Mouse (Mus musculus): ENCODE data around the gene Crybg3. TPM values are rescaled to one million over a fixed set of nuclear protein-coding genes. Genes with fewer than 3 reads are reported as not detected.
A peak's percentile ranks its signal among the peaks of the same experiment; 100 is the strongest.
"Not testable (repeated sequence)": the region's sequence is repeated elsewhere in the genome, so short reads cannot be mapped to it uniquely, and the experiment has no call there.

The Crybg3 gene
- polyA plus RNA-seq, 1 experiment from 2014 or later: 3.0 TPM

DNA sequence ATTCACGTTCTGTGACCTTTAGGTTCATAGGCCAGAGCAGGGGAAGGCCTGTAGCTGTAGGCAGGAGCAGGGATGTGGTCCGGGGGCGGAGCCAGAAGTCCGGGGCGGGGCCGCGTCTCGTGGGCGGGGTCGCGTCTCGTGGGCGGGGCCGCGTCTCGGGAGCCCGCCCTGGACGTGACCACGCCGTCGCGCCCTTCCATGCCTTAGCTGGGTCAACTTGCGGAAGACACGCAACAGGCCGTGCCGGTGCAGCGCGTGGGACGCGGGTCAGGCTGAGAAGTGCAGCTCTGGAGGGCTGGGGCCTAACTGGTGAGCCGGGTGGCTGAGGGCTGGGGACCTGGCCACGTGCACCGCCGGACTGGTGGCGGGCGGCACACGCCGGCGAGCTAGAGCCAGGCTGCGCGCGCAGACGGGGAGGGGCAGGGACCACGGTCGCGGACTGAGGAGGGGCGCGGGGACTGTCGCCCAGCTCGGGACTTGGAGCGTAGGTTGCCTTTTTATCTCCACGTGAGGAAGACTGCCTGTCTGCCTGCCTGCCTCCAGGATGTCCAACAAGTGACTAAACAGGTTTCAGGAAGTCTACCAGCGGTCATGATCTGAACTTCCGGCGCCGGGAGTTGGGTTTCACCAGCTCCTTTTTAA, 129.0 kb downstream of the Crybg3 start, which contains the start of gene Riox2:
Gene Riox2, plus strand, starts transcription at position 139 of the 642 bp plus-strand sequence.
- no peaks in the 10 kb centered on the region for H3K9me3 ChIP-seq
- H3K4me1 ChIP-seq (replicated peaks): peaks cover 3% of the 10 kb centered on the region; the same call in 1 of the 2 replicates
- peak within 1 kb of the TSS; percentile 82 for H3K4me2 ChIP-seq
- no peaks in the 10 kb centered on the region for H3K36me3 ChIP-seq
- no peaks in the 10 kb centered on the region for H3K27me3 ChIP-seq
- peak; percentile 94 for ATAC-seq (ENCODE audit: low FRiP score)
- no peak within 1 kb of the TSS for H3K27ac ChIP-seq
- H3K4me3 ChIP-seq: peak within 1 kb of the TSS; percentile 67
- 3% methylated on average over 54 of the region's 56 CpGs for WGBS
- H3K9ac ChIP-seq: peak within 1 kb of the TSS; percentile 72

DNA sequence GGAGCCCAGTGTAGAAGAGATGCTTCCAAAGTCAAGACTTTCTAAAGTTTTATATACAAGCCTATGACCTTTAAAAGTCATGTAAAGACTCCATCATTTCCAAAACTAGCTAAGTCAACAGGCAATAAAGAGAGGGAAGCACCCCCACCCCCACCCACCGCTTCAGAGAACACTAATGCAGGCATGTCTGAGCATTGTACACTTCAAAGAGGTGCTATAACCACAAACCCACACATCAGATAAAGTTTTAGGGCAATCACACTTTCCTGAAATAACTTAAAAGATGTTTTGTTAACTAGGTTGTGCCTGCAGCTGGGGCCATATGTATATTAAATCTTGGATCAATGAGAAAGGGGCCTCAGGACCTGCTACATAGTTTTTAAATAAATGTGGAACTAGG, 130.9 kb downstream of the Crybg3 start:
- Histone ChIP-seq H3K4me2 (no peak overlapping the region), H3K36me3 (no peaks in the 10 kb centered on the region), H3K4me3 (no peak overlapping the region), H3K4me1 (replicated peaks) (peaks cover 3% of the 10 kb centered on the region; the same call in 1 of the 2 replicates), H3K9me3 (no peaks in the 10 kb centered on the region), H3K27ac (no peak overlapping the region), H3K27me3 (no peaks in the 10 kb centered on the region), H3K9ac (no peak overlapping the region)
- WGBS: 94% methylated on average over 1 of the region's 1 CpGs
- no peak for ATAC-seq (ENCODE audit: low FRiP score)

DNA sequence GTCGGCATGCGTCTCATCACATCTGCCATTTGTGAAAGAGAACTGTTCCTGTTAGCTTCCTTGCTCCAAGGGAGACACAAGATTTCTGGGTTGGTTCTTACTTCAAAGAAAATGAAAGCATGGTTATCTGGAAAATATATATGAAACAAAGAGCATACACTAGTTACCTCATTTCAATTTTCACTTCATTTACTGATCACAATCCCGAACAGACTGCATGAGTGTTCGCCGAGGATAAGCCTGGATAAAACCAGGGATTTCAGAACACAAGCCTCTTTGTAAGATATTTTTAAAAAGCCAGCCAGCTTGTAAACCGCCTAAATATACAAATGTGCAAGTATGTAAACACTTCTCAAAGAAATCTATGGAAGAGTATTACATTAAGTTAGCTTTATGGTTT, 136.8 kb downstream of the Crybg3 start:
- no peaks in the 10 kb centered on the region for H3K36me3 ChIP-seq
- H3K27me3 ChIP-seq: no peaks in the 10 kb centered on the region
- no peak overlapping the region for H3K27ac ChIP-seq
- H3K4me3 ChIP-seq: no peak overlapping the region
- H3K9me3 ChIP-seq: no peaks in the 10 kb centered on the region
- ATAC-seq (ENCODE audit: low FRiP score): no peak
- 82% methylated on average over 6 of the region's 6 CpGs for WGBS
- H3K9ac ChIP-seq: no peak overlapping the region
- no peak overlapping the region for H3K4me2 ChIP-seq
- H3K4me1 ChIP-seq (replicated peaks): no peaks in the 10 kb centered on the region

DNA sequence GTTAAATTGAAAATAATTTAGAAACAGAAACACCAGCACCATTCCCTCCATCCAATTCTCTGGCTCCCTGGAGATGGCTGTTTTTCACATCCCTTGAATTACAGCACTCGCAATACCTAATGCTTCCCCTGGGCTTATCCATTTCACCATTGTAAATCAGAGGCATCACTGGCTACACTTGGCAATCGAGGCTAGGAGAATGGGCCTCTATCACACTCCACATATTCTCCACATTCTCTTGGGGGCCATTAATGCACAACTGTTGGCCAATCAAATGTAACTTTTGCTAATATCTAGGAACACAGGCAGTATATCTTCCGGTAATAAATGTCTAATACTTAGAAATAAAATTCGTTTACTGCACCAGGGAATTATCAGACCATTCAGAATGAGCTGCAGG, 137.2 kb downstream of the Crybg3 start:
- Histone ChIP-seq H3K4me3 (no peak overlapping the region), H3K9ac (no peak overlapping the region), H3K9me3 (no peaks in the 10 kb centered on the region), H3K4me2 (no peak overlapping the region), H3K4me1 (replicated peaks) (no peaks in the 10 kb centered on the region), H3K27me3 (no peaks in the 10 kb centered on the region), H3K36me3 (no peaks in the 10 kb centered on the region), H3K27ac (no peak overlapping the region)
- ATAC-seq (ENCODE audit: low FRiP score): no peak
- 67% methylated on average over 4 of the region's 4 CpGs for WGBS

DNA sequence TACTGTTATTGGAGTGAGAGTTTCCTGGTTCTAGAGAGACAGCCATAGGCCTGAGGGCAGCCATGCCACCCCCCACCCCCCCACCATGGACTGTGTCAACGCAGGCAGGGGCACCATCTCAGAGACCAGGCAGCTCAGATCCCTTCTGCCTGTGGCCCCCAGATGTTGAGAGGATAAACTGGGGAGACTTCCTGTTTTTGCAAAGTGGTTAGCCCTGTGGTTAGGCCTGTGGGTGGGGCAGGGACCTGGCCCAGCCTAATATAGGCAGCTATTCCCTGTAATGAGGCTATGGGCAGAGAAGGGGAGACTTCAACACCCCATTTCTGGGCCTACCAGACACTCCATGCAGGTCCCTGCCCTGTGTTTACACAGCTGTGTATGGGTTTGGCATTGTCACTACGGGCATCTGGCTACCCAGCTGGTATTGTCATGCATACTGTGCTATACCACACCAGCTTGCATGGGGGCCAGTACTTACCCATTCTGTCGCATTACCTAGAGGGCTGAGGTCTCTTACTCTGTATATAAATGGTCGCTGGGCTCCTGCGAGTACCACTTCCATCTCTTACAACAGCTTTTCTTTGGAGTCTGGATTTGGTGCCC, 141.4 kb downstream of the Crybg3 start:
- WGBS: 80% methylated on average over 5 of the region's 5 CpGs
- not testable (repeated sequence) for H3K4me1 ChIP-seq (replicated peaks); H3K9me3 ChIP-seq; H3K4me3 ChIP-seq; H3K4me2 ChIP-seq; H3K36me3 ChIP-seq; H3K9ac ChIP-seq; H3K27ac ChIP-seq; H3K27me3 ChIP-seq
- ATAC-seq (ENCODE audit: low FRiP score): 0 out of 2 replicates have a peak, but pooled peaks have one; percentile 24

DNA sequence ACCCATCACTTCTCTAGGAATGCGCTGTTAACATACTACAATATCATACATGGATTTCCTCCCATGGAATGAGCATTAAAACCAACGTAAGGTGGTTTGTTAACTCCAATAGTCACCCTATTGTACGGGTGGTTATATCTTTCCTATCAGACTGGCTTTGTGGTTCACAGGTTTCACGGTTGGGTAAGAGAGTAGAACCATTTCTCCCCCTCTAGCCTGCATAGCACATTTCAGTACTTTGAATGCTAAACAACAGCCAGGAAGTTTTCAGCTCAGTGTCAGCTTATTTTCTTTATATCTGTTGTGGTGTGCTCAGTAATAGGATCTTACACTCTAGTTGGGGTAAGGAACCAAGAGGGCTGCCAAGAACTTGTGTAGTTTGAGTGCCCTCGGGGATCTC, 149.0 kb downstream of the Crybg3 start:
- Histone ChIP-seq H3K27me3 (no peaks in the 10 kb centered on the region), H3K36me3 (no peaks in the 10 kb centered on the region), H3K4me1 (replicated peaks) (no peaks in the 10 kb centered on the region), H3K4me2 (no peak overlapping the region), H3K9me3 (no peaks in the 10 kb centered on the region), H3K9ac (no peak overlapping the region), H3K4me3 (no peak overlapping the region), H3K27ac (no peak overlapping the region)
- WGBS: 91% methylated on average over 5 of the region's 5 CpGs
- ATAC-seq (ENCODE audit: low FRiP score): no peak

DNA sequence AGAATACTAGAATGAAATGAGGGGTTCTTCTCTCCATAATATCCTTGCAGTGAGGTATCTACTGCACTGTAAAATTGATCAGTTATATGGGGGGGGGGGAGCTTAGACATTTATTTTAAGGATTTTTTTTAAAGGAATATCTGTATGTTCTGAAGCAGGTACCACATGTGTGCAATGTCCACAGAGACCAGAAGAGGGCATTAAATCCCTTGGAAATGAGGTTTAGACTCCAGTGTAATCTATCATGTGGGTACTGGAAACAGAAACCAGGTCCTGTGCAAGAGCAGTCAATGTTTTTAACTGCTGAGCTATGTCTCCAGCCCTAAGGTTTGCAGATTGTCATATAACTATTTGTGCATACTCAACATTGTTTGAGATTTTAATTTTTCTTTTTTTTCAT, 151.7 kb downstream of the Crybg3 start:
- no peaks in the 10 kb centered on the region for H3K36me3 ChIP-seq
- H3K27me3 ChIP-seq: no peaks in the 10 kb centered on the region
- no peak overlapping the region for H3K27ac ChIP-seq
- no peaks in the 10 kb centered on the region for H3K4me1 ChIP-seq (replicated peaks)
- no peak overlapping the region for H3K9ac ChIP-seq
- no peak for ATAC-seq (ENCODE audit: low FRiP score)
- H3K4me2 ChIP-seq: no peak overlapping the region
- no peaks in the 10 kb centered on the region for H3K9me3 ChIP-seq
- H3K4me3 ChIP-seq: no peak overlapping the region

DNA sequence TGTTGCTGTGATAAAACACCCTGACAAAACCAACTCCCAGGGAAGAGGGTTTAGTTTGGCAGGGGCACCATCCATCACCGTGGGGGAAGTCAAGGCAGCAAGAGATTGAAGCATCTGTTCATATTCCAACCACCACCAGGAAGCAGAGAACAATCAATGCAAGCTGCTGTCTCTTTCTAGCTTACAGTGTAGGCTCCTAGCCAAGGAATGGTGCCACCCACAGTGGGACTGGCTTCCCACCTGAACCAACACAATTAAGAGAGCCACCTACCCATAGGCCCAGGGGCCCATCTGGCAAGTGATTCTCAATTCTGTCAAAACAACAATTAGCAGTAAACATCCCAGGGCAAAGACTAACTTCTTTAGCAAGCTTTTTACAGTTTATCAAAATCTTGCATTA, 152.6 kb downstream of the Crybg3 start:
- Histone ChIP-seq H3K4me3 (no peak overlapping the region), H3K9ac (no peak overlapping the region), H3K36me3 (no peaks in the 10 kb centered on the region), H3K4me1 (replicated peaks) (no peaks in the 10 kb centered on the region), H3K9me3 (no peaks in the 10 kb centered on the region), H3K27ac (no peak overlapping the region), H3K27me3 (no peaks in the 10 kb centered on the region), H3K4me2 (no peak overlapping the region)
- WGBS: 82% methylated on average over 1 of the region's 1 CpGs
- ATAC-seq (ENCODE audit: low FRiP score): no peak

DNA sequence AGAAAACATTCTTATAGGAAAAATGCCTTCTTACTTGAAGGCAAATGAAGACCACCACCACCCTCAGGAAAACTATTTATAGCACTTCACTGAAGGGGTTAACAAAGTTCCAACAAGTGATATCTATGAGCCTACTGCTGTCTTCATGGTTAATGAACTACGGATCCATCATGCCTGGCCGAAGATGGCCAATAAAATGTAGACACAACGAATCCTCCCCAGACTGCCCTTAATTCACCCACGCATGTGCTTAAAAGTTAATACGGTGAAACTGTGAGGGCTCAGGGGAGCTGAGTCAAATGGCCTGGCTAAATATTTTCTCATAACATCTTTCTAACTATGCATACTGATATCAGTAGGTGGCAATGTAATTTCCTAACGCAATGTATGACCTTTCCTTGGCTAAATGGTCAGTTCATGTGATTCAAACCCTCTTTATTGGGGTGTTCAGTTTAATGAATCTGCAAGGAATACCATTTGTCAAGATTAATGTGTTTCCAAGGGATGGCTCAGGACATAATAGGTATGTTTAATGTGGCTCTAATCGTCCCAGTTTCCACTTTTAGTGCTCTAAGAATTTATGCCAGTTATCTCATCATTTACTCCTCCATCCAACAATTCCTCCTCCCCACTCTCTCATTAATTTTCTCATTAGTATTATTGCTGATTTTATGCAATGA, 155.8 kb downstream of the Crybg3 start:
- Histone ChIP-seq H3K4me1 (replicated peaks) (no peaks in the 10 kb centered on the region), H3K27me3 (no peaks in the 10 kb centered on the region), H3K9me3 (no peaks in the 10 kb centered on the region), H3K4me2 (no peak overlapping the region), H3K9ac (no peak overlapping the region), H3K4me3 (no peak overlapping the region), H3K36me3 (no peaks in the 10 kb centered on the region), H3K27ac (no peak overlapping the region)
- WGBS: 68% methylated on average over 7 of the region's 7 CpGs
- no peak for ATAC-seq (ENCODE audit: low FRiP score)

Other genes with a start within 250 kb of the Crybg3 start
- gene Olfr209, start 237.0 kb downstream of the Crybg3 start, polyA plus RNA-seq (2015; fragmentation: Nextera tagmentation; extraction: Ambion mirVana): not detected in 2 replicates
- 0.10 TPM in 1 of 2 replicates, not detected in the other for gene Gabrr3, start 193.6 kb downstream of the Crybg3 start, polyA plus RNA-seq (2015; fragmentation: Nextera tagmentation; extraction: Ambion mirVana)
- gene Riox2, start 129.2 kb downstream of the Crybg3 start, polyA plus RNA-seq (2015; fragmentation: Nextera tagmentation; extraction: Ambion mirVana): 13.3 and 13.7 TPM in 2 replicates
- gene Arl6, start 38.4 kb upstream of the Crybg3 start, polyA plus RNA-seq (2015; fragmentation: Nextera tagmentation; extraction: Ambion mirVana): 48.8 and 51.5 TPM in 2 replicates